Mouse (Mus musculus): ENCODE data around the gene Clasp1.

- no peak for TF ChIP-seq CTCF (IDR thresholded peaks at IDR 0.05; ENCODE audit: extremely low read depth, insufficient read depth, low read length)
- no peak for TF ChIP-seq POLR2A (IDR thresholded peaks at IDR 0.05; ENCODE audit: extremely low read depth, insufficient read depth, low read length)
These were observed 22.0 kb downstream of the Clasp1 start for GRCm38 (mm10) chr1:118410824-118411223.

All from cortical plate, adult 2 months (tissue).